Mouse (Mus musculus) MEL (cell line): ENCODE results near the gene Smoc1. TPM values are rescaled to one million over a fixed set of nuclear protein-coding genes. Genes with fewer than 3 reads are reported as not detected.

Experiments
- DNase-seq: peaks from one replicate; pipeline ENCODE4 v3.0.0; 2011; ENCODE audit warnings: low read depth, low spot score
- H3K27ac ChIP-seq: 2 replicates; pipeline ENCODE4 v1.5.1; 2012; ENCODE audit warnings: low read depth, mild to moderate bottlenecking, control low read depth, low read length, moderate library complexity; ENCODE audit not compliant: control insufficient read depth
- H3K27me3 ChIP-seq, 2 experiments: fragments of 150-350 bp in 1 of 2; sonication (generic) in 1 of 2; 2 replicates each; pipeline ENCODE4 v1.6.1; 2012; ENCODE audit warnings: low read length in 2 of 2, mild to moderate bottlenecking in 2 of 2, improper control_type of control experiment in 1 of 2, moderate library complexity in 1 of 2; ENCODE audit not compliant: insufficient read depth in 2 of 2, control insufficient read depth in 1 of 2
- H3K36me3 ChIP-seq, 2 experiments: 2 replicates each; pipeline ENCODE4 v1.6.1; 2012 to 2014; ENCODE audit warnings: low read length in 2 of 2, improper control_type of control experiment in 1 of 2, inconsistent platforms in 1 of 2, mild to moderate bottlenecking in 1 of 2; ENCODE audit not compliant: insufficient read depth in 2 of 2, control insufficient read depth in 1 of 2
- H3K4me1 ChIP-seq, 2 experiments: fragments of 150-350 bp in 1 of 2; sonication (generic) in 1 of 2; 2 replicates each; pipeline ENCODE4 v1.6.1; 2012; ENCODE audit warnings: low read length in 2 of 2, improper control_type of control experiment in 1 of 2, mild to moderate bottlenecking in 1 of 2; ENCODE audit not compliant: insufficient read depth in 2 of 2, control insufficient read depth in 1 of 2
- H3K4me3 ChIP-seq, 2 experiments: fragments of 150-350 bp in 1 of 2; sonication (generic) in 1 of 2; 2 replicates each; pipeline ENCODE4 v1.5.1; 2012; ENCODE audit warnings: low read depth in 2 of 2, low read length in 2 of 2, mild to moderate bottlenecking in 2 of 2, moderate library complexity in 2 of 2, control low read depth in 1 of 2, improper control_type of control experiment in 1 of 2; ENCODE audit not compliant: control insufficient read depth in 1 of 2, insufficient read depth in 1 of 2
- H3K79me2 ChIP-seq: 2 replicates; pipeline ENCODE4 v1.6.1; 2012; ENCODE audit warnings: mild to moderate bottlenecking, low read length, moderate library complexity; ENCODE audit not compliant: control insufficient read depth, poor library complexity, insufficient read depth
- H3K9ac ChIP-seq: 2 replicates; pipeline ENCODE4 v1.6.1; 2012; ENCODE audit warnings: low read depth, mild to moderate bottlenecking, control low read depth, low read length, moderate library complexity; ENCODE audit not compliant: control insufficient read depth, poor library complexity, severe bottlenecking
- H3K9me3 ChIP-seq: fragments of 150-350 bp; sonication (generic); replicated peaks from 2 replicates; pipeline ENCODE4 v1.6.1; 2012; ENCODE audit warnings: mild to moderate bottlenecking, low read length, improper control_type of control experiment, moderate library complexity; ENCODE audit not compliant: insufficient read depth
- CHD1 ChIP-seq: IDR thresholded peaks from 2 replicates; pipeline ENCODE4 v1.6.1; 2012; ENCODE audit warnings: low read depth, mild to moderate bottlenecking, inconsistent platforms, low read length, improper control_type of control experiment
- CHD2 ChIP-seq: IDR thresholded peaks from 2 replicates; pipeline ENCODE4 v1.6.1; 2011; ENCODE audit warnings: low read length, improper control_type of control experiment
- ELF1 ChIP-seq: IDR thresholded peaks from 2 replicates; pipeline ENCODE4 v1.6.1; 2014; ENCODE audit warnings: low read depth, mild to moderate bottlenecking, inconsistent platforms, low read length, improper control_type of control experiment, moderate library complexity
- EP300 ChIP-seq, 2 experiments: IDR thresholded peaks; 2 replicates each; pipeline ENCODE4 v1.6.1; 2011; ENCODE audit warnings: improper control_type of control experiment in 2 of 2, low read length in 2 of 2, low read depth in 1 of 2, mild to moderate bottlenecking in 1 of 2
- ETS1 ChIP-seq: IDR thresholded peaks from 2 replicates; pipeline ENCODE4 v1.6.1; 2012; ENCODE audit warnings: low read depth, mild to moderate bottlenecking, inconsistent platforms, low read length, improper control_type of control experiment, moderate library complexity
- GABPA ChIP-seq: IDR thresholded peaks from 2 replicates; pipeline ENCODE4 v1.6.1; 2012; ENCODE audit warnings: low read depth, mild to moderate bottlenecking, inconsistent platforms, low read length, improper control_type of control experiment, moderate library complexity
- GATA1 ChIP-seq: IDR thresholded peaks from 2 replicates; pipeline ENCODE4 v1.6.1; 2011; ENCODE audit warnings: low read depth, low read length, improper control_type of control experiment
- HCFC1 ChIP-seq: IDR thresholded peaks from 2 replicates; pipeline ENCODE4 v1.6.1; 2012; ENCODE audit warnings: low read depth, mild to moderate bottlenecking, inconsistent platforms, low read length, improper control_type of control experiment, moderate library complexity
- JUND ChIP-seq: IDR thresholded peaks from 2 replicates; pipeline ENCODE4 v1.6.1; 2011; ENCODE audit warnings: low read depth, mild to moderate bottlenecking, improper control_type of control experiment, low read length
- MAX ChIP-seq: IDR thresholded peaks from 2 replicates; pipeline ENCODE4 v1.6.1; 2011; ENCODE audit warnings: low read length, improper control_type of control experiment
- MEF2A ChIP-seq: IDR thresholded peaks from 2 replicates; pipeline ENCODE4 v1.6.1; 2014; ENCODE audit warnings: low read depth, mild to moderate bottlenecking, inconsistent platforms, low read length, improper control_type of control experiment; ENCODE audit not compliant: poor library complexity, insufficient replicate concordance, severe bottlenecking; ENCODE audit errors: extremely low read depth
- MXI1 ChIP-seq: IDR thresholded peaks from 2 replicates; pipeline ENCODE4 v1.6.1; 2011; ENCODE audit warnings: mild to moderate bottlenecking, low read depth, low read length, improper control_type of control experiment
- MYC ChIP-seq: IDR thresholded peaks from 2 replicates; pipeline ENCODE4 v1.6.1; 2011; ENCODE audit warnings: low read depth, mild to moderate bottlenecking, low read length, improper control_type of control experiment, moderate library complexity
- NELFE ChIP-seq: IDR thresholded peaks from 2 replicates; pipeline ENCODE4 v1.6.1; 2011; ENCODE audit warnings: low read depth, low read length, improper control_type of control experiment
- NRF1 ChIP-seq: IDR thresholded peaks from 2 replicates; pipeline ENCODE4 v1.6.1; 2014; ENCODE audit warnings: low read depth, mild to moderate bottlenecking, inconsistent platforms, low read length, improper control_type of control experiment, moderate library complexity; ENCODE audit not compliant: poor library complexity, insufficient read depth, severe bottlenecking
- POLR2A ChIP-seq, 2 experiments: IDR thresholded peaks; 2 replicates each; pipeline ENCODE4 v1.6.1; 2011 to 2012; ENCODE audit warnings: low read length in 2 of 2, mild to moderate bottlenecking in 2 of 2, control low read depth in 1 of 2, improper control_type of control experiment in 1 of 2, low read depth in 1 of 2, moderate library complexity in 1 of 2; ENCODE audit not compliant: control insufficient read depth in 1 of 2, insufficient read depth in 1 of 2, poor library complexity in 1 of 2
- POLR2AphosphoS2 ChIP-seq: IDR thresholded peaks from 2 replicates; pipeline ENCODE4 v1.6.1; 2011; ENCODE audit warnings: low read length, improper control_type of control experiment
- POLR2AphosphoS5 ChIP-seq: IDR thresholded peaks from 2 replicates; pipeline ENCODE4 v1.6.1; 2012; ENCODE audit warnings: low read depth, borderline replicate concordance, mild to moderate bottlenecking, inconsistent platforms, low read length, moderate library complexity, mixed read lengths
- RAD21 ChIP-seq: IDR thresholded peaks from 2 replicates; pipeline ENCODE4 v1.6.1; 2011; ENCODE audit warnings: mild to moderate bottlenecking, low read depth, low read length, improper control_type of control experiment
- RCOR1 ChIP-seq: IDR thresholded peaks from 2 replicates; pipeline ENCODE4 v1.6.1; 2012; ENCODE audit warnings: low read depth, mild to moderate bottlenecking, inconsistent platforms, low read length, improper control_type of control experiment
- SMC3 ChIP-seq: IDR thresholded peaks from 2 replicates; pipeline ENCODE4 v1.6.1; 2011; ENCODE audit warnings: low read depth, low read length, improper control_type of control experiment
- TAL1 ChIP-seq: IDR thresholded peaks from 2 replicates; pipeline ENCODE4 v1.6.1; 2012; ENCODE audit warnings: mild to moderate bottlenecking, inconsistent platforms, low read length, moderate library complexity, mixed read lengths
- TBP ChIP-seq: IDR thresholded peaks from 2 replicates; pipeline ENCODE4 v1.8.0; 2011; ENCODE audit warnings: low read depth, low read length, improper control_type of control experiment
- TCF12 ChIP-seq: IDR thresholded peaks from 2 replicates; pipeline ENCODE4 v1.6.1; 2014; ENCODE audit warnings: low read depth, mild to moderate bottlenecking, inconsistent platforms, low read length, improper control_type of control experiment, moderate library complexity
- UBTF ChIP-seq: IDR thresholded peaks from 2 replicates; pipeline ENCODE4 v1.6.1; 2012; ENCODE audit warnings: low read depth, mild to moderate bottlenecking, inconsistent platforms, low read length, improper control_type of control experiment, moderate library complexity, borderline replicate concordance; ENCODE audit not compliant: insufficient read depth
- USF1 ChIP-seq: IDR thresholded peaks from 2 replicates; pipeline ENCODE4 v1.6.1; 2014; ENCODE audit warnings: low read depth, mild to moderate bottlenecking, inconsistent platforms, low read length, improper control_type of control experiment, moderate library complexity
- ZC3H11A ChIP-seq: IDR thresholded peaks from 2 replicates; pipeline ENCODE4 v1.6.1; 2012; ENCODE audit warnings: low read depth, mild to moderate bottlenecking, inconsistent platforms, low read length, improper control_type of control experiment
- ZMIZ1 ChIP-seq: IDR thresholded peaks from 2 replicates; pipeline ENCODE4 v1.6.1; 2012; ENCODE audit warnings: low read depth, mild to moderate bottlenecking, inconsistent platforms, low read length, improper control_type of control experiment, moderate library complexity
- ZNF384 ChIP-seq: IDR thresholded peaks from 2 replicates; pipeline ENCODE4 v1.6.1; 2012; ENCODE audit warnings: low read depth, mild to moderate bottlenecking, inconsistent platforms, low read length, improper control_type of control experiment
- polyA plus RNA-seq, 2 experiments: library from polyadenylated mRNA; stranded (reverse) in 1 of 2; unstranded in 1 of 2; fragments of >175 nt in 1 of 2; fragments of >200 nt in 1 of 2; gene quantifications; 2 replicates each; pipeline versions ENCODE4 v1.2.1 to v1.2.4; 2012; ENCODE audit warnings: low replicate concordance in 2 of 2, low read depth in 1 of 2; ENCODE audit not compliant: insufficient read length in 2 of 2, insufficient read depth in 1 of 2, missing spikeins in 1 of 2
- total RNA-seq: library from RNA; depleted of rRNA; stranded (reverse); fragments of 300-350 nt; gene quantifications from 2 replicates; pipeline ENCODE4 v1.2.3, GENCODE M21; 2012

The Smoc1 gene
- total and polyA plus RNA-seq, 3 experiments: 18.8 to 23.3 TPM; not detected in 1

- H3K27me3 ChIP-seq: no peaks in the 10 kb centered on the region
- H3K9me3 ChIP-seq: no peaks in the 10 kb centered on the region
- H3K4me3 ChIP-seq: no peak overlapping the region
- no peaks in the 10 kb centered on the region for H3K4me1 ChIP-seq
- no peak for TF ChIP-seq NRF1
- TF ChIP-seq POLR2A (IDR thresholded peaks at IDR 0.05; ENCODE audit: control insufficient read depth in 1 of 2, insufficient read depth in 1 of 2, low read depth in 1 of 2, low read length in 2 of 2, poor library complexity in 1 of 2): no peak
- TF ChIP-seq RCOR1: no peak
- no peak for TF ChIP-seq UBTF
- no peak for TF ChIP-seq MAX
- TF ChIP-seq ZC3H11A: no peak
- no peak for TF ChIP-seq ZMIZ1
- TF ChIP-seq TAL1: no peak
- no peak for TF ChIP-seq USF1
- no peak for TF ChIP-seq CHD2
- TF ChIP-seq EP300 (IDR thresholded peaks at IDR 0.05; ENCODE audit: low read depth in 1 of 2, low read length in 2 of 2): no peak
- no peak for TF ChIP-seq GABPA
- TF ChIP-seq POLR2AphosphoS2: no peak
- no peak for TF ChIP-seq GATA1
- no peak for TF ChIP-seq MYC
- no peak for TF ChIP-seq MEF2A
- no peak for TF ChIP-seq ZNF384
- TF ChIP-seq ELF1: no peak
- no peak overlapping the region for H3K9ac ChIP-seq
- no peaks in the 10 kb centered on the region for H3K79me2 ChIP-seq
- no peak for DNase-seq
- H3K27ac ChIP-seq: no peak overlapping the region
- no peaks in the 10 kb centered on the region for H3K36me3 ChIP-seq
These were observed 104.1 kb downstream of the Smoc1 start for GRCm38 (mm10) chr12:81130692-81131091.

GRCm38 (mm10) chr12:81131114-81131513 is 104.5 kb downstream of the Smoc1 start:
- H3K27me3 ChIP-seq: no peaks in the 10 kb centered on the region
- H3K79me2 ChIP-seq: no peaks in the 10 kb centered on the region
- DNase-seq: no peak
- H3K27ac ChIP-seq: no peak overlapping the region
- no peaks in the 10 kb centered on the region for H3K4me1 ChIP-seq
- no peak for TF ChIP-seq SMC3
- no peak for TF ChIP-seq GATA1
- no peak for TF ChIP-seq CHD1
- TF ChIP-seq EP300 (IDR thresholded peaks at IDR 0.05; ENCODE audit: low read depth in 1 of 2, low read length in 2 of 2): no peak
- no peak for TF ChIP-seq TBP
- no peak for TF ChIP-seq POLR2AphosphoS5
- no peak for TF ChIP-seq TAL1
- TF ChIP-seq TCF12: no peak
- no peak for TF ChIP-seq RAD21
- TF ChIP-seq HCFC1: no peak
- no peak for TF ChIP-seq JUND
- no peak for TF ChIP-seq NELFE
- TF ChIP-seq POLR2A (IDR thresholded peaks at IDR 0.05; ENCODE audit: control insufficient read depth in 1 of 2, insufficient read depth in 1 of 2, low read depth in 1 of 2, low read length in 2 of 2, poor library complexity in 1 of 2): no peak
- TF ChIP-seq ETS1: no peak
- no peak for TF ChIP-seq ZC3H11A
- no peak for TF ChIP-seq ZMIZ1
- TF ChIP-seq MXI1: no peak
- no peaks in the 10 kb centered on the region for H3K36me3 ChIP-seq
- H3K9me3 ChIP-seq: no peaks in the 10 kb centered on the region
- H3K9ac ChIP-seq: no peak overlapping the region
- no peak overlapping the region for H3K4me3 ChIP-seq
